Mouse (Mus musculus): ENCODE data around the gene Cd27.

- TF ChIP-seq POLR2A (IDR thresholded peaks at IDR 0.05; ENCODE audit: extremely low read depth, insufficient read depth, low read length) (no peak), CTCF (IDR thresholded peaks at IDR 0.05; ENCODE audit: extremely low read depth, insufficient read depth, low read length) (no peak)
These were observed 4.8 kb upstream of the Cd27 start for GRCm38 (mm10) chr6:125241566-125241965.
